Mouse (Mus musculus) midbrain, embryonic 12.5 days (tissue): ENCODE results near the gene Zkscan4. TPM values are rescaled to one million over a fixed set of nuclear protein-coding genes. Genes with fewer than 3 reads are reported as not detected.

Source experiments
- microRNA counts: library from miRNA; unstranded; fragments of <30 nt; microRNA quantifications from one replicate; lab custom pipeline; 2017
- microRNA-seq: library from miRNA; unstranded; fragments of <30 nt; microRNA quantifications from one replicate; pipeline ENCODE4, GENCODE M21; 2017
- polyA plus RNA-seq: library from polyadenylated mRNA; unstranded; fragments of >200 nt; fragmentation: Nextera tagmentation; extraction: Ambion mirVana; gene quantifications from 2 replicates; pipeline ENCODE4 v1.2.1, GENCODE M21; 2016

Gene Zkscan4
- polyA plus RNA-seq, 1 experiment from 2014 or later = 7.4 TPM

MicroRNA genes within 50 kb of the gene (microRNA counts, 519-probe panel; counts per million panel counts)
- 4,264 counts per million, percentile 27 among the panel's probes with 10 or more counts for microRNA mmu-miR-1896 (lab: Ali Mortazavi, UCI)

Small RNAs within 50 kb of the gene (microRNA-seq; reads per million reads assigned to microRNA genes)
- not detected for gene Mir1896

Other genes starting within 250 kb of the Zkscan4 start
- not detected in 2 replicates for gene Gpx5, start 186.2 kb upstream of the Zkscan4 start, polyA plus RNA-seq
- not detected in 2 replicates for gene Gpx6, start 166.8 kb upstream of the Zkscan4 start, polyA plus RNA-seq
- not detected in 2 replicates for gene Olfr1367, start 132.0 kb upstream of the Zkscan4 start, polyA plus RNA-seq
- 20.3 and 20.7 TPM in 2 replicates for gene Zscan12, start 116.1 kb upstream of the Zkscan4 start, polyA plus RNA-seq
- 99.0 and 100 TPM in 2 replicates for gene Zkscan3, start 76.2 kb upstream of the Zkscan4 start, polyA plus RNA-seq
- gene Pgbd1, start 37.8 kb upstream of the Zkscan4 start, polyA plus RNA-seq = 5.1 and 6.8 TPM in 2 replicates
- 24.4 and 24.6 TPM in 2 replicates for gene Zscan26, start 25.2 kb upstream of the Zkscan4 start, polyA plus RNA-seq
- 2.5 and 2.9 TPM in 2 replicates for gene Nkapl, start 10.4 kb upstream of the Zkscan4 start, polyA plus RNA-seq
- gene Gm10065, start 534 bp downstream of the Zkscan4 start, polyA plus RNA-seq = not detected in 2 replicates
- 0.30 and 0.47 TPM in 2 replicates for gene AK157302, start 16.3 kb downstream of the Zkscan4 start, polyA plus RNA-seq
- gene Gm11273, start 22.5 kb downstream of the Zkscan4 start, polyA plus RNA-seq = 3.2 and 4.4 TPM in 2 replicates
- 8.9 and 9.2 TPM in 2 replicates for gene Zkscan8, start 52.2 kb downstream of the Zkscan4 start, polyA plus RNA-seq
- gene Olfr1366, start 63.9 kb downstream of the Zkscan4 start, polyA plus RNA-seq = 0.21 and 0.22 TPM in 2 replicates
- not detected in 2 replicates for gene Olfr1535, start 81.0 kb downstream of the Zkscan4 start, polyA plus RNA-seq
- not detected in 2 replicates for gene Olfr1364, start 102.9 kb downstream of the Zkscan4 start, polyA plus RNA-seq
- gene Olfr1362, start 135.1 kb downstream of the Zkscan4 start, polyA plus RNA-seq = not detected in 2 replicates
- gene Olfr11, start 163.6 kb downstream of the Zkscan4 start, polyA plus RNA-seq = not detected in 2 replicates
- gene Olfr1361, start 184.5 kb downstream of the Zkscan4 start, polyA plus RNA-seq = not detected in 2 replicates
- gene Olfr1360, start 198.5 kb downstream of the Zkscan4 start, polyA plus RNA-seq = not detected in 2 replicates
- gene Olfr1359, start 219.2 kb downstream of the Zkscan4 start, polyA plus RNA-seq = not detected in 2 replicates
- gene Hist1h2bl, start 237.2 kb downstream of the Zkscan4 start, polyA plus RNA-seq = 2.2 and 3.1 TPM in 2 replicates
- 21.4 and 30.7 TPM in 2 replicates for gene Hist1h2ai, start 237.5 kb downstream of the Zkscan4 start, polyA plus RNA-seq
- gene Hist1h3h, start 238.8 kb downstream of the Zkscan4 start, polyA plus RNA-seq = 6.0 and 10.1 TPM in 2 replicates
- 5.8 TPM in 2 replicates for gene Hist1h2bm, start 243.1 kb downstream of the Zkscan4 start, polyA plus RNA-seq